Mouse (Mus musculus) adrenal gland (tissue): ENCODE results near the gene Clhc1.

Experiments used
- intact Hi-C: fragments of 180-260 bp; cut with DNase I; formaldehyde crosslinking; loops from one replicate; pipeline ENCODE4 v1.15.1; 2025
- long read RNA-seq, 2 experiments: library from polyadenylated mRNA; unstranded; transcript quantifications; one replicate each; pipeline ENCODE4 v2.0.0; 2020; ENCODE audit warnings: borderline replicate concordance in 1 of 2; ENCODE audit not compliant: insufficient replicate concordance in 1 of 2

The Clhc1 gene
- long read RNA-seq, experiment 1, result 0 reads
- long read RNA-seq, experiment 2, result 0 reads

DNA sequence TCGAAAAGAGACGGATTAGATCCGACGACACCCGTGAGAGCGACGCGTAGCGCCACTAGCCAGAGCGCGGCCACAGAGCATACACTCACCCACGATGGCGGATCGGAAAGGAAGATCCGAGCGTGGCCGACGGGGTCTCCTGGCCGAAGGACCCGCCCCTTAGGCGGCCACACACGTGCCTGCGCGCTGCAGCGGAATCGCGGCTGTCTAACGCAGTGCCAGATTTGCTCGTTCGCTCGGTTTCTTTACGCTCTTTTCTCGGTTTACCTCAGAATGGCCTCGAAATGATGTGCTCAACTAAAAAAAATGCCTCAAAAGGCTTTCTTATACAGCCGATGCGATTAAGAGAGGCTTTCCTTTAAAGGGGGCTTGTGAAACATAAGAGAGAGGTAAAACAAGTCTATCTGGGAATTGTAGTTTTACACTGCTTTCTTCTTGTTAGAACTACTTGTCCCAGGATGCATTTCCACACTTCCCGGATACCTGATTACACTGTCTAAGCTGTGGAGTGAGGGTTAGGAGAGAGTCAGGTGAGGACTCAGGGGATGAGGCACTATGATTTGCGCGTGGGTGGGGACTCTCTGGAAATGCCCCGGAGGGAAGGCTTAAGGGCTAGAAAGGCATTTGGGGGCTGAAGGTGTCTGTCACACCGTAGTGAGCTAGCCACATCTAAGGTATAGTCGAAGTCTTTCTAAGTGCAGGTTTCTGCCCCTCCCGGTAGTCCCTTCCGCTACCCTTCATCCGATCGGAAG, at the start of gene Clhc1, which contains the start of gene Rps27a:
TSS of gene Clhc1 (plus strand) at position 199 of the 752 bp plus-strand sequence.
TSS of gene Rps27a (minus strand) at position 358 of the 752 bp plus-strand sequence.
- intact Hi-C loops, result loop anchor here (5.0 kb wide), 1 partner anchor 144 kb away; the partner anchor contains the start of gene Rtn4

DNA sequence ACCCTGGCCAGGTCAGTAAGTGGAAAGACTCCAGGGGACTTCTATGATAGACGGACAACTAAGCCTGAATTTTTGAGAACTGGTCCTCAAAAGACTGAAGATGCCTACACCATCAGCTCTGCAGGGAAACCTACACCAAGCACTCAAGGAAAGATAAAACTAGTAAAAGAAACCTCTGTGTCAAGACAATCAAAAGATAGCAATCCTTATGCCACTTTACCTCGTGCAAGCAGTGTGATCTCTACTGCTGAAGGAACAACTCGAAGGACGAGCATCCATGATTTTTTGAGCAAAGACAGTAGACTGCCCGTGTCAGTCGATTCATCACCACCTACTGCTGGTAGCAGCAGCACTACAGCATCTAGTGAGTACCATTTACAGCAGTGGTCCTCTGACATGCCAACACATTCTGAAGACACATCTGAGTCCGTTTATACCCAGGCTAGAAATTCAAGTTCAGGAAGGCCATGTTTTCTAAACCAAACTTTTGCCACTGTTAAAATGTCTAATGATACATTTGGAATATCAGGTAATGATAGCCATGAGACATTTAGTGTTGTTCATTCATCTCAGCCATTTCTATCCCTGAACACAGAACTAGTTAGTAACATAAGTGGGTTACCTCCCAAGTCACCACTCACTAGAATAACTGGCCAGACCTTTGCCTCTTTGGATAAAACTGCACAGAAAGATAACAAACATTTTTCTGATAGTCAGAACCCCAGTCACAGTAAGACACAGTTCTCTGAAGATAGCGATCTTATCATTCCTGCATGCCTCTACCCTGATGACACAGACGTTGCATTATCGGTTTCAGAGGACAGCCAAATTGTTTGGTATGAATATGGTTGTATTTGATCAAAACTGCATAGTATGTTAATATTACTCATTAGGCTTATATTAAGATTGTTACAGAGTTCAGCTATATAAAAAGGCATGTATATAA, 43.5 kb upstream of the Clhc1 start:
- intact Hi-C loops, result no loop called here

DNA sequence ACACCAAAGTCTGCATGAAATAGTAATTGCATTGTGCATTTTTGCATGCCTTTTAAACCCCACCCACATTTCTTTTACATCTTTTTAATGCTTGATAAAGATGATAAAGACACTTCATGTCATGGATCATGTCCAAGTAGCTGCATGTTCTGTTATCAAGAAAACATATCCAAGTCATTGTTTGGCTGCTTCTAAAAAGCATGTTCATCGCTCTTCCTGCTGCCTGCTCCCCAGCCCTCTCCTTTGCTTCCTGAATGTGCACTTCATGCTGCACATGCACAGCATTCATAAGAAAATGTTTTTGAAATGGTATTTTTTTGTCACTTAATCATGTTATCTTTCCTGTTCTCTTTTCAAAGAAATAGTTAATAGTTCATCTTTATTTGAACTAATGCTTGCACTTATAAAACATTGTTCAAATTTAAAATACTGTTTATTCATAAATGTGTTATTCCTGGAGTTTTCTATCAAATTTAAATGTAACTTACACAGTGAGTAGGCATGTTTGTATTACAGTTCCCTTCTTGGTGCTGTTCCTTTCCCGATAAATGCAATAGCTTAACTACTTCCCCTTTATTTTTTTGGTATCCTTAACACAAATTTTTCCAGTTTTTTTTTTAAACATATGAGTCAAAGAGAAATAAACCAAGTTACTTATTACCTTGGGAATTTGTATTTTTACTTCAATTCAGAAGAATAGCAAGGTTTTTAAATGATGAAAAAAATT, 42.7 kb upstream of the Clhc1 start:
- intact Hi-C loops, result no loop called here

DNA sequence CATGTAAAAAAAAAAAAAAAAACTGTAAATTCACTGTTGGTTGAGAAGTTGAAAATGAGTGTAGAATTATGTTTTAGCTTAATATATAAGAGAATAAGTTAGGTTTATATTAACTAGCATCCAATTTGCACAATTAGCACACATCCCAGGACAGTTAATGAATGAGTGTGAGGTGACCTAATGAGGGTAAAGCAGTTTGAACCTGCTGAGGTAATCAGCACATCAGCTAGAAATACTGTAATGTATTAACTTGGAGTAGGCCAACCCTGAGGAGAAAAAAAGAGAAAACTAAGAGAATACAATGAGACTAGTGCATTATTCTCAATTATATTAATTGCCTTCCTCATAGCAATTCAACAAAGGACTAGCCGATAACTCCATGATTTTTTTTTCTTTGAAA, 38.3 kb upstream of the Clhc1 start:
- intact Hi-C loops, result no loop called here

DNA sequence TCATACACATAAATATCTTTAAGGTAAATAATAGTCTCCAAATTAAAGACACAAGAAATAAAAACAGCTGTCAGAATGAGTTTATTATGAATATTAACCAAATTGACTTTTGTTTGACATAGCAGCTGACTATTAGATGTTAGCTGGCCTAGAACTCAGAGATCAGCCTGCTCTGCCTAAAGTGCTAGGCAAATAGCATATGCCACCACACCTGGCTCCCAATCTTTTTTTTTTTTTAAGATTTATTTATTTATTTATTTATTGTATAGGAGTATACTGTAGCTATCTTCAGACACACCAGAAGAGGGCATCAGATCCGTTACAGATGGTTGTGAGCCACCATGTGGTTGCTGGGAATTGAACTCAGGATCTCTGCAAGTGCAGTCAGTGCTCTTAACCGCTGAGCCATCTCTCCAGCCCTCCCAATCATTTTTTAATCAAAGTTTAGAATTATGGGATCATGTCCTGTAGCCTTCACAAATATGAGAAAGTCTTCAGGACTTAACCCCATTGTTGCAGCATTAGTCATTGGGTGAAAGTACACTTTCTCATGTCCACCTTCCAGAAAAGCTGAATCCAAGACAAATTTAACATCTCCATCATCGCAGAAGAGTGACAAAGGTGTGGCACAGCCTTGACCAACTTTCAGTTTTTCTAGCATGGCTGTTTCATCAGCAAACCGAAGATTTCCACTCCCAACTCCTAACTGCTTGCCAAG, 34.8 kb upstream of the Clhc1 start:
- intact Hi-C loops, result no loop called here

DNA sequence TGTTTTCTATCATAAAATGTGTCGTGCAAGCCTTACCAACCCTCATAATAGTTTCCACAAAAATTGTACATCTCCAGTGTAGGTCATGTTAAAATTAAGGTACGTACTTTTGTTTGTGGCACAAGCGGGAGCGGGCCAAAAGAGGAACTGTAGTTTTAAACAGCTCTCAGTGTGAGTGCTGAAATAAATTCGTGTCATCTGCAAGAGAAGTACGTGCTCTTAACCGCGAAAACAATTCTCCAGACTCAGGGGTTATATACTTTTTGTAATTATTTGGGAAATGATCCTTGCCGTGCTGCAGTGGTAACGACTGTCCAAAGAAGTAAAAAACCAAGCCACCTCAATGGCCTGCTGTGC, 33.4 kb upstream of the Clhc1 start:
- intact Hi-C loops, result no loop called here

DNA sequence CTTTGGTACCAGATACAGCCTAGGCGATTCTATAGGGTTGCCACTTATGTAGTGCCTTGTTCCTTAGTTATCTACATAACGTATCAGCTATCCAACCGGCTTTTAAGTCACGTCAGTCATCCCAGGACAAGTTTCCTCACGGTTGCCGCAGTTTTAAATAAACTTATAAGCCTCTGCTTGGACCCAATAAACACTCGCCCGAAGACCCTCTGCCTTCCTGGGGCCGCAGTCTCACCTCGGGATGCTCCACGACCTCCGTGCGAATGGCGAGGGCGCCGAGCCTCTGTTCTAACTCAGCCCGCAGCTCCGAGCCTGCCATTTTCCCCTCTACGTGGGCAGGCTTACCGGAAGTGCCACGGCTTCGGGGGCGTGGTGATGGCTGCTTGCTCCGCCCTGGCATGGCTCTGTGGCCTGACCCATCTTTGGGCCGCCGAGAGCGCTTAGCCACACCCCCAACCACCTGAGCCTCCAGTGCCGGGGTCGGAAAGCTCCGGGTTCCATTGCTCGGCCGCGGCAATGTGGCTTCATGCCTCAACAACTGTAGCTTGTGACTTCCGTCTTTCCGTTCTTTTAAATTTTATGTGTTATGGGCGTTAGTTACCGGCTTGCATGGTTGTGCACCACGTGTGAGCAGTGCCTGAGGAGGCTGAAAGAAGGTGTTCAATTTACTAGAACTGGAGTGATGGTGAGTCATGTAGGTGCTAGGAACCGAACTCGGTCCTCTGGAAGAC, 32.9 kb upstream of the Clhc1 start, which contains the start of gene Prorsd1:
TSS of gene Prorsd1 (minus strand) at position 352 of the 731 bp plus-strand sequence.
- intact Hi-C loops, result loop anchor here (5.0 kb wide), 1 partner anchor 143 kb away; the partner anchor contains the start of gene Ccdc88a

DNA sequence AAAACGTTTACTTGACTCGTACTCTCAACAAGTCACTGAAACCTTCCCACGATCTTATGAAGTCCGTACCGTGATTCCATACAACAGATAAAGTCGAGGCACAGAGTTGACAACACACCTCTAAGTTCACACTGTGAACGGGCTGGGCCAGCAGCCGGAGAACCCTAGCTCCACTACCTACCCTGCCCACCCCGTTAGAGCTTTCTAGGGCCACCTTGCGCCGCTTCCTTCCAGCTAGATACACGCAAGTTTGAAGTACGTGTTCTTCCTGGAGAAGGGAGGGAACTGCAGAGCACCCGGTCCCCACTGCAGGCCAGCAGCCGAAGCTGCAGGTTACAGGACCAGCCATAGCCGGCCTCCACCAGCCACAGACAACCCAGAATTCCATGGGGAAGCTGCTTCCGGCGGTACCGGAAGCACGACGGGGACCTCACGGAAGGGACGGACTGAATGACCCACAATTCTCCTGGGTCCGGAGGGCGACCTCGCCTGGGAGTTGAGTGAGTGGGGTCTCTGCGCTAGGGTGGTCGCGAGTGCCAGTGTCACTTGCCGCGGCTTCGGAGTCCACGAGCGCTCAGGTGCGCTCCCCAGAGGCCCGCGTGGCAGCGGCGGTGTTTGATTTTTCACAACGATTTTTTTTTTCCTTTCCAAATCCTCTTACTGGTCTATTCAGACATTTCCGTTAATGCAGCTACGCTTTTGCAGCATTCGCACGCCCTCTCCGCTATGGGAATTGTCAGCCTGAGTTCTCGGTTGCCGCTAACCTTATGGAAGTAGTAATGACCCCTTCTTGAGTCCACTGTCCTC, 21.6 kb upstream of the Clhc1 start, which contains the start of gene Mtif2:
TSS of gene Mtif2 (plus strand) at position 421 of the 807 bp plus-strand sequence.
- intact Hi-C loops, result no loop called here

DNA sequence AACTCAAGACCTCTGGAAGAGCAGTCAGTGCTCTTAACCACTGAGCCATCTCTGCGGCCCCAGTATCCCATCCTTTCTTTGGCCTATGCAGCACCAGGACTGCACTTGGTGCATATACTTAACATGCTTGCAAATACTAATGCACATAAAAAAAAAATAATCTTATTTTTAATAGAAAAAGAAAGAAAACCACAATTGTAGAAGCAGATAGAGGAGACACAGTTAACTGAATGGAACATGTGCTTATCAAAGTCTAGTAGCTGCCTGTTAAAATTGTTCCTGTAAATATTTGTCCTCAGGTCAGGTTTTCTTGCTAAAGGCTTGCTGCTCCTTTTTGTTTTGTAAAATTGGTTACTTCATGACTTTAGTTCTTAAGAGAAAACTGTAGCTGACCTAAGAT, 9.5 kb upstream of the Clhc1 start:
- intact Hi-C loops, result loop anchor here (10.0 kb wide), 1 partner anchor 273 kb away; no protein-coding TSS in a partner anchor

DNA sequence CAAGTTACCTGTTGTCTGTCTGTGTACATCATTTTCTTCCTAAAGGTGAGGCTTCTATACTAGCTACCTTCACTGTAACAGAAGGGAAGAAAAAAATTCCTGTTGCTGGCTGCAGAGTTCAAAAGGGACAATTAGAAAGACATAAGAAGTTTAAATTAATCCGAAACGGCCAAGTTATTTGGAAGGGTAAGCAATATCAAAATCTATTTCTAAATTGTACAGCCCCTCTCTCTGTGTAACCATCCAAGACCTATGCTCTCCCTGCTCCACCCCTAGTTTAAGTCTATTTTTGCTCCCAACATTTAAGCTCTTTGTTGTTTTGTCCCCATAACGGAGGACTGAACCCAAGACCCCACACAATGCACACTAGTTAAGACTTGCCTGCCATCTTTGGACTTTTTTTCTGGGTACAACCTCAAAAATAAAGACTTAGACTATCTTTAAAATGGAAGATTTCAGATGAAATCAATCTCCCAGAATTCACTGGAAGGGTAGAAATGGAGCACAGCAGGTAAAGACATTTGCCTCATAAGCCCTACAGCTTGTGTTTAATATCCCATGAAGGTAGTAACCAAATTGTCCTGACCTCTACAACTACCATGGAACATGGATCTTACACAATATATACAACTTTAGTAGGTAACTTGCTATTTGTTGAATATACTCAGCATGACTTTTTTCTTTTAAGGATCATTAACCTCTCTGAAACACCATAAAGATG, 3.4 kb upstream of the Clhc1 start:
- intact Hi-C loops, result no loop called here

DNA sequence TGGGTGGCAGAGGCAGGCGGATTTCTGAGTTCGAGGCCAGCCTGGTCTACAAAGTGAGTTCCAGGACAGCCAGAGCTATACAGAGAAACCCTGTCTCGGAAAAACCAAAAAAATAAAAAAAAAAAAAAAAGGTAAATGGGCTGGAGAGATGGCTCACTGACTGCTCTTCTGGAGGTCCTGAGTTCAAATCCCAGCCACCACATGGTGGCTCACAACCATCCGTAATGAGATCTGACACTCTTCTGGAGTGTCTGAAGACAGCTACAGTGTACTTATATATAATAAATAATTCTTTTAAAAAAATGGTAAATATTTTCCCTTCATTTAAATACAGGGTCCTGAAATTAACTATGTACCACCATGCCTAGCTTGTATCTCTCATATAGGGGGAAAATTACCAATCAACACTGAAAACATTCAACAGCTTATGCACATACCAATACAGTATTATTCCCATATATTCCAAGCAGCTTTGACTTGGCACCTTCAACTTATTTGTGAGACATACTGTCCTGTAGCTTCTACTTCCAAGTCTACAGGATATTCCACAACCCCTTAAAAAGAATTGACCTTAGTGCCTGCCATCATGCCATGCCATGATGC, 2.5 kb upstream of the Clhc1 start:
- intact Hi-C loops, result loop anchor here (5.0 kb wide), 1 partner anchor 147 kb away; the partner anchor contains the start of gene Rtn4

DNA sequence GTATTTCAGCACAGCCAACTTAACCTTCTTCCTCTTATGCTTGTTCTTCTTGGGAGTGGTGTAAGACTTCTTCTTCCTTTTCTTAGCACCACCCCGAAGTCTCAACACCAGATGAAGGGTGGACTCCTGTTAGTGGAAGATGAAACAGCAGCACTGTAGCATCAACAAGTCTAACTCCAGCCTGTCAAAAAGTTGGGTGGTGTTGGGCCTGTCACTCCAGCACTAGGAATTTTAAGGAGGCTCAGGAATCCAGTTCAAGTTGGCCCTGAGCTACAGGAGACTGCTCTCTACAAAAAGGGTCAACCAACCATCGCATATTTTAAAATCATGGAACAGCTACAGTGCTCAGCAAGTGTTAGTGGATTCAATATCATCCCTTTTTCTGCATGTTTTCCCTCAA, 1.5 kb upstream of the Clhc1 start:
- intact Hi-C loops, result loop anchor here (5.0 kb wide), 1 partner anchor 146 kb away; the partner anchor contains the start of gene Rtn4

DNA sequence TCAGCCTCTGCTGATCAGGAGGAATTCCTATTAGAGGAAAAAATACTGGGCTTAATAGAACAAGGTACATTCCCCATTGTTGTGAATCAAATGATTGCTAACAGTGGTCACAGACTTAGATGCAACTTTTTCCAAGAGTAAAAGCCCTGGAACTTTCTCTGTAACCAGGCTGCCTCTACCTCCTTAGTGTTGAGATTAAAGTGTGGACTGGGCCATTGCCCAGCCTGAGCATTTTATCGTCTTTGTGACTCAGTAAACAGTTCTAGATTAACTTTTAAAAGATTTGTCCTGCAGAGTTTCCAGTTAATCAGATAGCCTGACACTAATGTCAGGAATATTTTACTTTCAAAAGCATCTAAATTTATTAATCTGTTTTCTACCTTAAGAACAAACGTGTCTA, 988 bp upstream of the Clhc1 start:
- intact Hi-C loops, result loop anchor here (5.0 kb wide), 1 partner anchor 146 kb away; the partner anchor contains the start of gene Rtn4

DNA sequence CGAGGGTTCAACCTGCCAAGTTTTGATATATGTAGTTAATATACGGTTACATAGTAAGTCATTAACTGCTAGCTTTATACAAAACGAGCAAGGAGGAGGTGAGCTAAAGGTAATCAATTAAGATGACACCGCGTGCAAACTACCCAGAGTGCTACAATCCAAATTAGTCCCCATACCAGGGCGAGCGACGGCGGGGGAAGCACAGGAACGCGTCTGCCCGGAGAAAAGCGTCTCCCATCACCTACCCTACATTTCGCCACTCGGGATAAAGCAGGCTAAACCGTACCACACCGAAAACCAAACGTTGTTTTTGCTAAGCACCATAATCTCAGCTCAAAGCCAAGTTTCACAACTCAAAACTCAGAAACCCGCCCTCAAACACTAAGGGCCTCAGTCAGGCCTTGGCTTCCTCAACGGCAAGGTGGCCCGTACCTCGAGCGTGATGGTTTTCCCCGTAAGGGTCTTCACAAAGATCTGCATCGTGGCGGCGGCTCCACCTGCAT, 450 bp upstream of the Clhc1 start:
- intact Hi-C loops, result loop anchor here (5.0 kb wide), 1 partner anchor 145 kb away; the partner anchor contains the start of gene Rtn4

DNA sequence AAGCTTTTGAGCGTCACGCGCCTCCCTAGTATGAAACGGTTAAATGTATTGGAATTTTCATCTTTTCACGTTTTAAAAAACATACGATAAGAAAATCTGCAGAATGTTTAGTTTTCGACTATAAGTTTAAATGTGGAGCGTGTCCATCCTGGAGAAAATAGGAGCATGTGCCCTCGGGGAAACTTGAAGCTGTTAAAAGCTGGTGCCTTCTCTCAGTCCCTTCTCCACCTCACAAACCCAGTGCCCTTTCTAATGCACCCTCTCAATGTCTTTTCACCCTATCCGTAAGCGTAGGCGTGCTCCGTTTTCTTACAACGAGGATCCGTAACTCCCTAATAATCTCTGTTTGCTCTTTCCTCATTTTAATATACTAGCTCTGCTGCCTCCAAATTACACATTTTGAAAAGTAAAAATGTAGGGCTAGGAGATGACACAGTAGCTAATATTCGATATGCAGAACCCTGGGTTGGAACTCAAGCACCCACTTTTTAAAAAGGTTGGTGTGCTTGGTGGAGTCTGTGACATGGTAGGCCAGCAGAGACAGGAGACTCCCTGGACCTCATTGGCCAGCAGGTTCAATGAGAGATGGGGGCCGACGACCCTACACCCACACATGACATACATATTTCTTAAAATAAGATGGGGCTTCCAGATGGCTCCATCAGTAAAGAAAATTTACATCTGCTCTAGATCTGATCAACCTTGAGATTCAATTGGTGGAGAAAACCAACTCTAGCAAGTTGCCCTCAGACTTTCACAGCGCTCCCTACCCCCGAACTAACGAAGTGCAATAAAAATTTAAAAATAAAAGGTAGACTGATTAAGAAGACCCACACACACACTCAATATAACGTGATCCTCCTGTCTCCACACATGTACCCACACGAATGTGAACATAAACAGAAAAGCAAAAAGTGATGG, 1.0 kb downstream of the Clhc1 start:
- intact Hi-C loops, result loop anchor here (5.0 kb wide), 1 partner anchor 144 kb away; the partner anchor contains the start of gene Rtn4

DNA sequence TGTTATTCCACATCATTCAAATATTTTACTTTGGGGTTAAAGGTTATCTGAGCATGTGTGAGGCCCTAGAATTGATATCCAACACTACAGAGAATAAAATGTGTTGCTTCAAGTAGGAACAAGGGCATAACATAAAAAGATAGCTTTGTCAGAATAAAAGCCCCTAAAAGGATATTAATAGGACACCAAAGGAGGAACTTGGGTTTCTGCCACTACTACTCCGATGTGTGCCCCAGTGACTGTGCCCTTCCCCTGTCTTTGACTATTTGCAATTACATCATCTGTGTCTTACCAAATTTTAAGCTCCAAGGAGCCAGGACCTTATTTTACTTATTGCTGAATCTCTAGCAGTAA, 1.7 kb downstream of the Clhc1 start:
- intact Hi-C loops, result loop anchor here (5.0 kb wide), 1 partner anchor 143 kb away; the partner anchor contains the start of gene Rtn4
